Mouse (Mus musculus): ENCODE measurements around the gene Pth1r.

DNA sequence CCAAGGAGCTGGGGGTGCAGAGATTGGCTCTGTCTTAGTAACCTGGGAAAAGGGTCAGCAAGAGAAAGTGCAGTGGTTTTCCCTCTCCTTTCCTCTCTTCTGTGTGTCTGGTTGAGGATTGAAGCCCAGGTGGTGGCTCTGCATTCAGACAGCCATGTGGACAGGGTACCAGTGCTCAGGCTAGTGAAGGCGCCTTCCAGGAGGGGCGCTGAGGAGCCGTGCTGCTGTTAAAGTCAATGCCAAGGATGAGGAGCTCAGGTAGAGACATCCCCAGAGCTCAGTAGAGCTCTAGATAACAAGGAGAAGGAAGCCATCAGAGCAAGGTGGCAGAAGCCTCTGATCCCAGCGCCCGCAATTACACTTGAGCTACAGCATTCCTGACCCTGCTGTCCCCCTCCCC lies 59.9 kb downstream of the Pth1r start:
- TF ChIP-seq CTCF (IDR thresholded peaks at IDR 0.05; ENCODE audit: insufficient read depth, low read depth, low read length) = no peak
- TF ChIP-seq POLR2A (IDR thresholded peaks at IDR 0.05; ENCODE audit: insufficient read depth, low read depth, low read length) = no peak
